Mouse (Mus musculus) heart, adult 9 months (tissue): ENCODE data around the gene Sh3d19.
"Not testable (repeated sequence)": the region's sequence is repeated elsewhere in the genome, so short reads cannot be mapped to it uniquely, and the experiment has no call there.

ENCODE experiments used
- DNase-seq, 2 experiments: peaks; one replicate each; pipeline ENCODE4 v3.0.0; 2022; ENCODE audit warnings: low spot score in 2 of 2

Sh3d19 gene

DNA sequence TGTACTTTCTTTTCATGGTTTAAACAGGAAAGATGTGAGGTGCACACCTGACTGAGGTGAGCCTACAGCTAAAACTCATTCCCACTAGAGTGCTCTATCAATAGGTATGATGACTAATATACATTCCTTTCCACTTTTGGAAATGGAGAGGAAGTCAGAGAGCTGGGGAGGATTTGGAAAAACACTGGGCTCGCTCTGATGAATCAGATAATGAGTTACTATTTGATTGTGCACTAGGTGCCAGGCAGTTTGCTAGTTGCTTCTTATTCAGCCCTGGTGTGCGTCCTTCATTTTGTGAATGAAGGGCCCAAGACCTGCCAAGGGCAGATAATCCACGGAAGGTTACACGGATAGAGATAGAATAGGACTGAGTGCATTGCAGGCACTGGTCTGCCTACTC, 9.1 kb downstream of the Sh3d19 start:
- no peak for DNase-seq

DNA sequence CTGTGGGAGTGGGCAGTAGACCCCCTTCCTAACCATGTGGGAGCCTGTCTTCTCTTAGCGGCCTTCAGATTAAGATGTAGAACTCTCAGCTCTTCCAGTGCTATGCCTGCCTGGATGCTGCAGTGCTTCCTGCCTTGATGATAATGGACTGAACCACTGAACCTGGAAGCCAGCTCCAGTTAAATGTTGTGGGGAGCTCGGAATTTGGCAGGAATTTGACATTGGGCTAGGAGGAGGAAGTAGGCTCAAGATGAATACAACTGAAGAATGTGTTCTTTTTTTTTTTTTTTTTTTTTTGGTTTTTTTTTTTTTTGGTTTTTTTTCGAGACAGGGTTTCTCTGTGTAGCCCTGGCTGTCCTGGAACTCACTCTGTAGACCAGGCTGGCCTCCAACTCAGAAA, 10.9 kb downstream of the Sh3d19 start:
- DNase-seq = not testable (repeated sequence)

GRCm38 (mm10) chr3:85984537-85984936, 13.6 kb downstream of the Sh3d19 start:
- no peak for DNase-seq

GRCm38 (mm10) chr3:85987225-85987624, 16.3 kb downstream of the Sh3d19 start:
- no peak for DNase-seq

DNA sequence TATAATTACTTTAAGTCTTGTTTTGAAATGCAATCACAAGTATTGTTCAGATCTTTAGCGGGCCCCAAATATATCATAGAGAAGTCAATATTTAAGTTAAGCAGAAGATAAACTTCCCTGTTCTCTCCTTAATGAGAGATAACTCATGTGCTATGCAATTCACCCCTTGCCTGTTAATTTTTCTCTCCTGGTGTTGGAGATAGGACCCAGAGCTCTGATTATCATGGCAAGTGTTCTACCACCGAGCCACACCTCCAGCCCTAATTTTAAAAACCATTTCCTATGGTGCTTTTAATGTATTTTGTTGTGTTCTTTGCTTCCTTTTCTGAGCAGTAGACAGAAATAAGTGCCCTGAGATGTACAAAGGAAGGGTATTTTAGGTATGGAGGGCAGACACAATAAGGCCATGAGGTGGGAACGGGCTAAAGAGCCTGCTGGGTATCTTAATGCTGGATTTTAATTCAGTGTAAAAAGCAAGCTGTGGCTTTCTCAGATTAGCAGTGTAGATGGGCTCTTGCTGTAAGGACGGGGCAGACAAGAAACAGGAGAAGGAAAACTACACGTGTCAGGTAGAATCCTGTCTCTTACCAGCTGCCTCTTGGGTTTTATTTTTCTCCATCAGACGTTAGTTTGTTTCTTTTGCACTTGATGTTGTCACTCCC, 20.4 kb downstream of the Sh3d19 start:
- no peak for DNase-seq

GRCm38 (mm10) chr3:85991802-85992156, 20.9 kb downstream of the Sh3d19 start:
- no peak for DNase-seq

DNA sequence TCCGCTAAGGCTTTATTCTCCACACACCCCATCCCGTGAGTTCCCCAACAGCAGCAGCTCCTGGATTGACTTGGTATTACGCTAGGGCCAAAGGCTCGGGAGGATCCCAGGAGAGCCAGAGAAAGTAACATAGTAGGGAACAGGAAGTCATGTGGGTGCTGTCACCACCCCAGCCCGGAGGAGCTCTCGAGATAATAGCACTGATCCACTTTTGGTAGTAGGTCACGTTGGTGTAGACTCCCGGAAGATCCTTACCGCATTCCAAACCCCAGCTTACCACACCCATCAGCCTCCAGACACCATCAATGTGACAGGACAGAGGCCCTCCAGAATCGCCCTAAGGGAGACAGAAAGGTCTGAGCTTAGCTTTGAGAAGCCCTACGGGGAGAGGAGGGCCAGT, 22.8 kb downstream of the Sh3d19 start:
- DNase-seq = peak; percentile 58 to 71

DNA sequence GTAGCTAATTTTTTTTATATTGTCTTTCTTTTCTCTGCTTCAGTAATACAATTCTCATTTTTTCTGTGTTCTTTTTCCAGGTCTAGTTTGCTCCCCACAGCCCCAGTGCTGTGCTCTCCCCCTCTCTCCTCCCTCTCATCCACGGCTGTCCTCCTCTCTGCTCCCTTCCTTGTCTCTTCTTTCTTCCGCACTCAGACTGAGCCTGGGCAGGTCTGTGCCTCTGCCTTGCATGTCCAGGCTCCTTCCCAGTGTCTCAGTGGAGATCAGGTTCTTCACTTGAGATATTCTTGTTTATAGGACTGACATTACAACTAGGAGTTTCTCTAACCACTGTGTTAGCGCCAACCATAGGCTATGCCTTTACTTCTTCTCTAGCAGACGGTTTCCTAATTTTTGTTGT, 23.7 kb downstream of the Sh3d19 start:
- no peak for DNase-seq

DNA sequence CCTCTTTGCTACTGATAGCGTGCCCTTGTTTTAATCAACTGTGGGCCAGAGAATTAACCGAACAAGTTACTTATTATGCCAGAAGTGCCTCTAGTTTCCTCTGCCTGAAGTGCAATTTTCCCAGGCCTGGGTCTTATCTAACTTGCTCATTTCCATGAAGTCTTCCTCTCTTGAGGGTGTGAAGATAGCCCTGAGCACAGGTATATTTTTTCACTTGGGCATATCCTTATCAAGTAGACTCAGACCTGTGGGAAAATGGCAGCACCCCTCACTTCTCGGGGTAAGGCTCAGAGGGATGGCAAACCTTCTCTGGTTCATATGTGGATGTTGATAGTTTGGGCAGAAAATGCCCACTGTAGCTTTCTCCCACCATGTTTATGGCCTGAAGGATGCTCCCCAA, 30.4 kb downstream of the Sh3d19 start:
- no peak for DNase-seq

DNA sequence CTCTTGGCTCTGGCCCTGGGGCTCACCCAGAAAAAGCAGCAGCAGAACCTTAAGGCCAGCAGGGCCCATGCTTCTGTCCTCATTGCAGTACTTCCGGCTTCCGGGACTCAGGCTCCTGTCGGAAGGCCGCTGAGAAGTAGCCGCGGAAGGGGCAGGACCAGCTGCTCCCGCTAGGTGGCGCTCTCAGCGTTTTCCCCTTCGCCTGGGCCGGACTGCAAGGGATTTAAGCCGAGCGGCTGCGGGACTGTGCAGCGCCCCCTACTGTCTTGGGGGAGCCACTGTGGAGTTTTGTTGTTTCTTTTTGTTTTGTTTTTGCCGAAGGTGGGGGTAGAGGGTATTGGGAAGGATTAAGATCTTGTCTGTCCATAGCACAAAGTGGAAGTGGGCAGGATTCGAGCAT, 31.5 kb downstream of the Sh3d19 start, which contains the start of gene Prss48:
TSS of gene Prss48 (minus strand) at position 69 of the 400 bp plus-strand sequence.
- DNase-seq = no peak

DNA sequence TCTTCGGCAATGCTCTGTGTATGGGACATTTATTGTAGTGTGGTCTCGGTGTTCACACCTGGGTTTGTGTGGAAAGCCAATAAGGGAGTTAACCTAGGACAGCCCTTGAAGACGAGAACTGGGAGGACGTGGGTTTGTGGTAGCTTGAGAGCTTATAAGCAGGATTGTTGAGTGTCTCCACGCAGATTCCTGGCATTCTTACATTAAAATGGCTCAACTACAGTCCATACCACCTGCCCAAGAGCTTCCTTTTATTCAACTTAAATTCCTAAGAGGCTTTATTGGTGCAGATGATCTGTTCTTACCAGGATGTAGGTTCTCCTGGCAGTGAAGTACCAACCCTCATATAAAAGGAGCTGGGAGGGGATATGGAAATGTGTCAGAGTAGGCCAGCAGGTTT, 32.0 kb downstream of the Sh3d19 start:
- no peak for DNase-seq

GRCm38 (mm10) chr3:86004751-86005150, 33.8 kb downstream of the Sh3d19 start:
- no peak for DNase-seq

DNA sequence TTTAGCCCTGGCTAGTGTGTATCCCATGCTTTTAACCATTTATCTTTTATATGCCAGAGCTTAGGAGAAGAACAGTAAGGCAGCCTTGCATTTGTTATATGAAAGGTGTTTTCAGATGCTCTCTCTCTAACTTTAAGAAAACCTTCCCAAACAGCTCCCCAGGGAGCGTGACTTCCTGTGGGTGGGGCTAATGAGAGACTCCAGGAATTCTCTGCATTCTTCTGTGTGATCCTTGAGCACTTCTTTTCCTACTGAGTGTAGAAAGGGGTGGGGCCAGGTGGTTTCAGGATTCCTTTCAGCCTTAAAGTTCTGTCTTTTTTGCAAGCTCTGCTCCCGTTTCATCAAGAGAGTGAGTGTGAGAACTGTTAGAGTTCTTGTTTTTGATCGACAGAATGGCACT, 39.7 kb downstream of the Sh3d19 start:
- no peak for DNase-seq

DNA sequence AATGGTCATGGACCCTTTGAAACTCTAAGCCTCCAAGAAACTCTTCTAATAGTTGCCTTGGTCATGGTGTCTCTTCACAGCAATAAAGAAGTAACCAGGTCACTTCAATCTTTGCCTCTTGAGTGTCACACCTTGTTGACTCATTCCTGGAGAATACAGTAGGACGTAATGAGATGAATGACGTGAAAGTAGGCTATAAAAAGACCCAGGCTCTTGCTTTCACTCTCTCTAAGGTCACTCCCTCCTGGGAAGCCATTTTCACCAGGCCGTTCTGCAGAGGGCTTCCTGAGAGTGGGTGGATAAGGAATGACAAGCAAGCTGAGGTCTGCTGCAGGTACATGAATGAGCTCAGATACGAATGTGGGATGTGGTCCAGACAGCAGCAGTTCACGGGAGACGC, 40.5 kb downstream of the Sh3d19 start:
- no peak for DNase-seq

DNA sequence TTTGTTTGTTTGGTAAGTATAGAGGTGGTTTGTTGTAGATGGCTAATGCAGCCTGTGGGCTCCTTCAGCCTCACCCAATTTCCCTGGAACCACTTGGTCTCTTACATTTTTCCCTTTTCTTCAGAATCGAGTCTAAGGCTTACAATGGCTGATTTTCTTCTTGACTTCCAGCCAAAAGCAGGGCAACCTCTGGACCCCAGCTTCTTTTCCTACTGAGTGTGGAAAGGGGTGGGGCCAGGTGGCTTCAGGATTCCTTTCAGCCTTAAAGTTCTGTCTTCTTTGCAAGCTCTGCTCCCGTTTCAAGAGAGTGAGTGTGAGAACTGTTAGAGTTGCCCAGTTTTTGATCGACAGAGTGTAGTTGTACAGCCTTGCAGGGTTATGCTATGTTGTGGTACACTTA, 40.9 kb downstream of the Sh3d19 start:
- DNase-seq = no peak

DNA sequence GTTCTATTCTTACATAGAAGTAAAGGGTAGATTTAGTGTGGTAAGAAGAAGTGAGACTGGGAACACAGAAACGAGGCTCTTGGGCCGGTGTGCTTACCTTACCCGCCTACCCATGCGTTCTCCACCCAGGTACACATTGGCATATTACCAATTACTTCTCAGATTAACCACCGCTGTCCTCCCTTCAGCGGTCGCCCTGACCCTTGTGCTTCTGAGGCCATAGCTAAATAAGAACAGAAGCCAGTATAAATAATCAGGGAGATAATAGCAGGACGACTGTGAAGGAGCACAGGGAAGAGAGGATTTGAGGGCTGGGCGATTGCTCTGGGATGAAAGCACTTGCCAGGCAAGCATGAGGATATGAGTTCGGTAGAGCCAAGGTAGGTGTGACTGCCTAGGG, 42.9 kb downstream of the Sh3d19 start:
- no peak for DNase-seq

GRCm38 (mm10) chr3:86016965-86017364, 46.1 kb downstream of the Sh3d19 start:
- DNase-seq = no peak

DNA sequence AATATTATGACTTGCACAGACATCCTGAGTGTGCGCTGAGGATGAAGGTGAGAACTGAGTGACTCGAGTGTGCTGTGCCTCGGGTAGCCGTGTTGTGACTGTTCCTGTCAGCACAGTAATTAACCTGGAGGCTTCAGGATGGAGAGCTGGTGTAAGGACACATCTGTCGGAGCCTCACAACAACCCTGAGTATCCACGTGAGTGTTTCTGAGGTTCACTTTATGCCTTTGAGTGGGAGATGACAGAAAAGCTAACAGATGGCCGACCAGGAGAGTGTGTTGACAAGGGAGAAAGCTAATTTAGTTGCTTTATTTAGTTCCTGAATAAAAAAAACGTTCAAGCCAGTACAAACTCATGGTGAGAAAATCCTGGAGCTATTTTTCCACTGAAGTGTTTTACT, 46.6 kb downstream of the Sh3d19 start:
- DNase-seq = no peak

GRCm38 (mm10) chr3:86020921-86021650, 50.2 kb downstream of the Sh3d19 start:
- DNase-seq = no peak

GRCm38 (mm10) chr3:86021651-86022050, 50.7 kb downstream of the Sh3d19 start:
- no peak for DNase-seq

DNA sequence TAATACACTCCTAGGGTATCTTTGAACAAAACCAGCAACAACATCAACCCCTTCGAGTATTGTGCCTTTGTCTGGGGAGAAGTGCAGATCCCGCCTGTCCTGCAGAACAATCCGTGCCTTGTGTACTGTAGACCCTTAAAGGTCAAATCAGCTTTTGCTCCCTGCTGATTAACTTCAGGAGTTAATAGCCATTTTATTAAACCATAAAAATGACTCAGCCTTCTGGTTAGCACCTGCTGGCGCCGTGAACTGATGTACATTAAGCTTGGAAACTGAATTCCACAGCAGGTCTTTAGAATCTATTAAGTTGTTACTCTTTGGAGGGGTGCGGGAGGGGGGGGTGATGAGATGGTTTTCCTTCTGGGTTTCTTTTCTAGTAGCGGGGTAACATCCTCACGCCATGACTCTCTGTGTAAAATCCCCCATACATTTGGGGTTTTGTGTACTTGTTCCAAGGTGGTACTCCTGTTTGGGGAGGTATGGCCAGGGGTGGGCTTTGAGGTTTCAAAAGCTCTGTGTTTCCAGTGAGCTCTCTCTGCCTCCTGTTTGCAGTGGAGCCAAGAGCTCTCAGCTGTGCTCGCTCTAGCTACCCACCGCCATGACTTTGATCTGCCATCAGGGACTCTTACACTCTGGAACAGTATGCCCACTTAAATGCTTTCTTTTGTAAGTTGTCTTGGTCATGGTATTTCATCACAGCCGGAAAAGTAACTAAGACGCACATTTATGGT, 53.3 kb downstream of the Sh3d19 start:
- no peak for DNase-seq

- DNase-seq = no peak
These were observed 54.6 kb downstream of the Sh3d19 start for GRCm38 (mm10) chr3:86025341-86026137.
